Mouse (Mus musculus) hindbrain, postnatal 0 days (tissue): ENCODE results near the gene Zfp867. TPM values are rescaled to one million over a fixed set of nuclear protein-coding genes. Genes with fewer than 3 reads are reported as not detected.

ENCODE experiments used
- ATAC-seq: fragments of 200-750 bp; cut with Nextera tagmentation; 2 replicates; pipeline ENCODE4 v1.8.0; 2017; ENCODE audit warnings: mild to moderate bottlenecking, moderate TSS enrichment, moderate library complexity
- DNase-seq: peaks from one replicate; pipeline ENCODE4 v3.0.0-alpha.2; 2015; ENCODE audit warnings: low spot score
- H3K27ac ChIP-seq: fragments of 300-500 bp; sonication (generic); 2 replicates; pipeline ENCODE4 v1.5.1; 2014; ENCODE audit warnings: mild to moderate bottlenecking
- H3K27me3 ChIP-seq: fragments of 300-500 bp; sonication (generic); 2 replicates; pipeline ENCODE4 v1.6.1; 2014; ENCODE audit warnings: low read length, mixed read lengths; ENCODE audit not compliant: insufficient read depth
- H3K36me3 ChIP-seq: fragments of 300-500 bp; sonication (generic); 2 replicates; pipeline ENCODE4 v1.6.1; 2014; ENCODE audit warnings: low read length, mixed read lengths; ENCODE audit not compliant: insufficient read depth
- H3K4me1 ChIP-seq: fragments of 300-500 bp; sonication (generic); 2 replicates; pipeline ENCODE4 v1.6.1; 2014; ENCODE audit warnings: antibody characterized with exemption, low read length, mixed read lengths; ENCODE audit not compliant: insufficient read depth
- H3K4me2 ChIP-seq: fragments of 300-500 bp; sonication (generic); 2 replicates; pipeline ENCODE4 v1.6.1; 2014; ENCODE audit warnings: low read depth, mild to moderate bottlenecking, low read length, moderate library complexity, mixed read lengths
- H3K4me3 ChIP-seq: fragments of 300-500 bp; sonication (generic); 2 replicates; pipeline ENCODE4 v1.5.1; 2014; ENCODE audit warnings: low read length
- H3K9ac ChIP-seq: fragments of 300-500 bp; sonication (generic); replicated peaks from 2 replicates; pipeline ENCODE4 v1.6.1; 2014; ENCODE audit warnings: mild to moderate bottlenecking, low read length, moderate library complexity, mixed read lengths
- H3K9me3 ChIP-seq: fragments of 300-500 bp; sonication (generic); 2 replicates; pipeline ENCODE4 v1.6.1; 2016; ENCODE audit warnings: low read length, mixed read lengths
- CTCF ChIP-seq: IDR thresholded peaks from 2 replicates; pipeline ENCODE4 v1.5.1; 2016; ENCODE audit warnings: antibody characterized with exemption, control low read depth, low read depth
- WGBS: fragments of 180-500 bp; shearing (Covaris S2); extraction: QIAGEN DNeasy Blood & Tissue Kit; methylation state at CpG from one replicate; pipeline ENCODE4 v1.1.7; 2014; 5-methylcytosine and 5-hydroxymethylcytosine counted together
- polyA plus RNA-seq: library from polyadenylated mRNA; unstranded; fragments of >200 nt; fragmentation: Nextera tagmentation; extraction: Ambion mirVana; gene quantifications from 2 replicates; pipeline ENCODE4 v1.2.1, GENCODE M21; 2015
- total RNA-seq: library from RNA; depleted of rRNA; stranded (reverse); fragments of >200 nt; gene quantifications from 2 replicates; pipeline ENCODE4 v1.2.3, GENCODE M21; 2014; rRNA removed

The Zfp867 gene
- total RNA-seq (6.6 and 7.3 TPM in 2 replicates), polyA plus RNA-seq (6.1 and 6.9 TPM in 2 replicates)

DNA sequence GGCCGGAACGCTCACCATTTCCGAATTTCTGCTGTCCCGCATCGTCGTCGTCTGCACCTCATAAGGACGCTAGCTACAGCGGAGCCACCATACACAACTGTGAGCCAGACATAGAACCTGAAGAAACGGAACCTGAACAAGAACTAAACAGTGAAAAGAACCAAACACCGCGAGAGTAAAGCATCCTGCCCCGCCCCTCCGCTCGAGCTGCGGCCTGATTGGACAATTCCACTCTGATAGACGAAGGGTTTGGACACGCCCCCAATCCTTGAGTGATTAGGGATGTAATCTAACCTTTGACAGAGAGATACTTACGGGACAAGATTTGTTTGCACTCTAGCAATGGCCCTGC, at the start of gene Zfp867:
TSS of gene Zfp867 (minus strand) at position 149 of the 352 bp plus-strand sequence.
- peak; percentile 95 for DNase-seq
- peak; percentile 95 for ATAC-seq
- Histone ChIP-seq H3K4me1 (no peaks in the 10 kb centered on the region), H3K4me3 (peak within 1 kb of the TSS; percentile 85), H3K36me3 (no peaks in the 10 kb centered on the region), H3K9ac (peak within 1 kb of the TSS; percentile 94), H3K4me2 (peak within 1 kb of the TSS; percentile 94), H3K9me3 (no peaks in the 10 kb centered on the region), H3K27me3 (no peaks in the 10 kb centered on the region), H3K27ac (peak within 1 kb of the TSS; percentile 85)
- TF ChIP-seq CTCF = no peak
- WGBS = under 1% methylated on average over 19 of the region's 19 CpGs

DNA sequence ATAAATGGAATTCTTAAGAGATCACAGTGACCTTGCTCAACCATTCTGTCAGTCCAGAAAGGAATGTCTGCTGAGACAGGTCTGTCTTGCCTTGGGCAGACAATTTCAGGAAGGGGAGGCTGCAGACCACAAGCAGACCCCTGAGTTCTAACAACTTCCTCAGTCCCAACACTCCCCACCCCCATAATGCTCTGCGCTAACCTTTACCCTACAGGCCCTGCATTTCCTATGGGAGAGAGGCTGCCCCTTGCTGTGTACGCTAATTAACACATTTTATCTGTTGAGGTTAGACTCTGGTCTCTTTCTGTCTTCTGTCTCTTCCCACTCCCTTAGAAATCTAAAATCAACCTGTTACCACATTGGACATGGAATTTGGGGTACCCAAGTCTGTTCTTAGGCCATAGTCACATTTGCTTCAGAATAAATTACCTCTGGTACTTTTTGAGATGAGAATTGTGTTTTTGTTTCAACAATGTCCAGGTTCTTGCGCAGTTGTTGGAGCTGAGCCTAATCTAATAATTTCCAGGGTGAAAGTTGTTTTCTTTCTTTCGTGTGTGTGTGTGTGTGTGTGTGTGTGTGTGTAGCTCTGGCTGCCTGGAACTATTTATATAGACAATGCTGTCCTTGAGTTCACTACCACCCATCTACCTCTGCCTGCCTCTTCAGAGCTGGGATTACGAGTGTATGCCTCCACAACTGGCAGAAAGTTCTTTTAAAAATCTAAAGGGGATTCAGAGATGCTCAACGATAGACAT, 47.6 kb upstream of the Zfp867 start:
- H3K27ac ChIP-seq = no peak overlapping the region
- no peaks in the 10 kb centered on the region for H3K9me3 ChIP-seq
- no peak overlapping the region for H3K4me2 ChIP-seq
- no peak overlapping the region for H3K4me3 ChIP-seq
- WGBS = 74% methylated on average over 6 of the region's 6 CpGs
- no peaks in the 10 kb centered on the region for H3K27me3 ChIP-seq
- no peak for TF ChIP-seq CTCF
- H3K4me1 ChIP-seq = no peaks in the 10 kb centered on the region
- H3K36me3 ChIP-seq = no peaks in the 10 kb centered on the region
- DNase-seq (no peak), ATAC-seq (no peak)
- H3K9ac ChIP-seq = no peak overlapping the region

- no peak for TF ChIP-seq CTCF
- no peaks in the 10 kb centered on the region for H3K9me3 ChIP-seq
- WGBS = 62% methylated on average over 10 of the region's 10 CpGs
- H3K27ac ChIP-seq = no peak overlapping the region
- H3K9ac ChIP-seq = no peak overlapping the region
- no peaks in the 10 kb centered on the region for H3K36me3 ChIP-seq
- ATAC-seq = no peak
- DNase-seq = no peak
- no peaks in the 10 kb centered on the region for H3K4me1 ChIP-seq
- no peak overlapping the region for H3K4me3 ChIP-seq
- no peak overlapping the region for H3K4me2 ChIP-seq
- H3K27me3 ChIP-seq = no peaks in the 10 kb centered on the region
Measured at GRCm38 (mm10) chr11:59518226-59518625, 46.0 kb upstream of the Zfp867 start.

DNA sequence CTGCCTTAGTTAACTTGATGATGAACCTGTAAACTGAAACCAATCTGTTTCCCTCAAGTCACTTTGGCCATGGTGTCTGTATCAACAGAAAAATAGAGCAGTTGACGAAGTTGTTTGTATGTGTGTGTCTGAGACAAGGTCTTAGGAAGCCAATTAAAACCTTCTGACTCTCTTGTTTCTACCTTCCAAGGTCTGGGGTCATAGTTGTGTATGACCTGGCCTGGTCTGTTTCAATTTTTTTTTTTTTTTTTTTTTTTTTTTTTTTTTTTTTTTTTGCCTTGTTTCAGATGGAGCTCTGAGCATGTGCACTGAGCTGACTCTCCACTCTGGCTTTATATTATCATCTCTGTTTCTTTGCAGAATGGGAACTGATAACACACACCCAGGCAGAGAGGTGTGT, 45.2 kb upstream of the Zfp867 start:
- Histone ChIP-seq H3K27me3 (no peaks in the 10 kb centered on the region), H3K9ac (no peak overlapping the region), H3K27ac (no peak overlapping the region), H3K4me2 (no peak overlapping the region), H3K9me3 (no peaks in the 10 kb centered on the region), H3K36me3 (no peaks in the 10 kb centered on the region), H3K4me1 (no peaks in the 10 kb centered on the region), H3K4me3 (no peak overlapping the region)
- DNase-seq = no peak
- WGBS = 97% methylated on average over 1 of the region's 1 CpGs
- no peak for ATAC-seq
- TF ChIP-seq CTCF = no peak

DNA sequence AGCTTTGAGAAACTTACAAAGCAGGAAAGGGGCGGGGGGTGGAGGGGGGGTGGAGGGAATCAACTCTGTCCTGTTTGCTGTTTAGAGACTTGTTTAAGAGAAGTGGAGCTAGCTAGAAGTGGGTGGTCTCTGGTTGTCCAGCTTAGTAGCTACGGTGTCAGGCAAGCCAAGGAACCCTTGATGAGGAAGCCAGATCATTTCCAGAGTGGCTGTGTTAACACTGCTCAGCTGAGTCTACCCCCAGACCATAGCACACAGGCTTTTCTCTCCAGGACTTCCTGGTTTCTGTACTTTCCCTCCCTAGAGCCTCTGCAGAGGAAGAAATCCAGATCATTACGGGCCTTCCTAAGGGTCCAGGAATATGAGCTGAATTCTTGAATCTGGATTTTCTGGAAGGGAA, 42.5 kb upstream of the Zfp867 start:
- 82% methylated on average over 3 of the region's 3 CpGs for WGBS
- Histone ChIP-seq H3K9me3 (no peaks in the 10 kb centered on the region), H3K4me2 (no peak overlapping the region), H3K4me1 (no peaks in the 10 kb centered on the region), H3K4me3 (no peak overlapping the region), H3K27ac (no peak overlapping the region), H3K9ac (no peak overlapping the region), H3K36me3 (no peaks in the 10 kb centered on the region), H3K27me3 (no peaks in the 10 kb centered on the region)
- ATAC-seq (no peak), DNase-seq (no peak)
- TF ChIP-seq CTCF = no peak

DNA sequence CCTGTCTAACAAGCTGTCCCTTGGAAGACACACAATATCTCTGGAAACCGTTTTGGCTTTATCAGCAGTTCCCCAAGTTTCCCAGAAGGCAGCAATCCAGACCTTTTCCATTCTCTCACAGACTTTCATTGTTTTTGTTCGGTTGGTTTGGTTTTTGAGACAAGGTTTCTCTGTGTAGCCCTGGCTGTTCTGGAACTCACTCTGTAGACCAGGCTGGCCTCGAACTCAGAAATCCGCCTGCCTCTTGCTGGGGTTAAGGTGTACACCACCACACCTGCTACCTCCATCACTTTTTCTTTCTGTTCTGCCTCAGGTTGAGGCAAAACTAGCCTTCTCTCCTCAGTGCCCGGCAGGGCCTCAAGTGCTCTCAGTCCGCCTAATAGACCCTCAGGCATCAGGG, 42.1 kb upstream of the Zfp867 start:
- Histone ChIP-seq H3K4me3 (no peak overlapping the region), H3K27ac (no peak overlapping the region), H3K4me1 (no peaks in the 10 kb centered on the region), H3K9me3 (no peaks in the 10 kb centered on the region), H3K36me3 (no peaks in the 10 kb centered on the region), H3K4me2 (no peak overlapping the region), H3K27me3 (no peaks in the 10 kb centered on the region), H3K9ac (no peak overlapping the region)
- 69% methylated on average over 6 of the region's 6 CpGs for WGBS
- DNase-seq (no peak), ATAC-seq (no peak)
- no peak for TF ChIP-seq CTCF

GRCm38 (mm10) chr11:59513556-59513955, 41.3 kb upstream of the Zfp867 start:
- TF ChIP-seq CTCF = peak; percentile 52
- no peaks in the 10 kb centered on the region for H3K36me3 ChIP-seq
- no peaks in the 10 kb centered on the region for H3K9me3 ChIP-seq
- no peaks in the 10 kb centered on the region for H3K4me1 ChIP-seq
- no peak overlapping the region for H3K9ac ChIP-seq
- no peaks in the 10 kb centered on the region for H3K27me3 ChIP-seq
- no peak overlapping the region for H3K4me2 ChIP-seq
- DNase-seq = no peak
- no peak overlapping the region for H3K4me3 ChIP-seq
- ATAC-seq = no peak
- WGBS = 79% methylated on average over 3 of the region's 3 CpGs
- H3K27ac ChIP-seq = no peak overlapping the region
